Mouse (Mus musculus) heart, embryonic 14.5 days (tissue): ENCODE data around the gene Eya4. TPM values are rescaled to one million over a fixed set of nuclear protein-coding genes. Genes with fewer than 3 reads are reported as not detected.
A peak's percentile ranks its signal among the peaks of the same experiment; 100 is the strongest.

Experiments
- ATAC-seq: fragments of 200-750 bp; cut with Nextera tagmentation; 2 replicates; pipeline ENCODE4 v1.8.0; 2017; ENCODE audit warnings: low read depth, moderate TSS enrichment; ENCODE audit not compliant: insufficient number of reproducible peaks, insufficient read depth, low FRiP score
- H3K27ac ChIP-seq, 2 experiments: fragments of 200-500 bp in 1 of 2; fragments of 300-500 bp in 1 of 2; sonication (generic) in 1 of 2; replicated peaks in 1 of 2; 2 replicates each; pipeline ENCODE4 v1.5.1; 2012 to 2014; ENCODE audit warnings: low read depth in 2 of 2, low read length in 2 of 2, control low read depth in 1 of 2, mild to moderate bottlenecking in 1 of 2, mixed read lengths in 1 of 2; ENCODE audit not compliant: control insufficient read depth in 1 of 2, insufficient read depth in 1 of 2
- H3K27me3 ChIP-seq: fragments of 300-500 bp; sonication (generic); 2 replicates; pipeline ENCODE4 v1.6.1; 2014; ENCODE audit warnings: mild to moderate bottlenecking, low read length, control low read depth; ENCODE audit not compliant: control insufficient read depth, insufficient read depth
- H3K36me3 ChIP-seq: fragments of 300-500 bp; sonication (generic); 2 replicates; pipeline ENCODE4 v1.6.1; 2014; ENCODE audit warnings: mild to moderate bottlenecking, control low read depth, low read length, mixed read lengths; ENCODE audit not compliant: control insufficient read depth, insufficient read depth
- H3K4me1 ChIP-seq, 2 experiments: fragments of 200-500 bp in 1 of 2; fragments of 300-500 bp in 1 of 2; sonication (generic) in 1 of 2; 2 replicates each; pipeline ENCODE4 v1.6.1; 2012 to 2014; ENCODE audit warnings: low read length in 2 of 2, control low read depth in 1 of 2, mixed read lengths in 1 of 2; ENCODE audit not compliant: control insufficient read depth in 2 of 2, insufficient read depth in 2 of 2
- H3K4me2 ChIP-seq: fragments of 300-500 bp; sonication (generic); 2 replicates; pipeline ENCODE4 v1.6.1; 2014; ENCODE audit warnings: mild to moderate bottlenecking, low read length
- H3K4me3 ChIP-seq, 2 experiments: fragments of 200-500 bp in 1 of 2; fragments of 300-500 bp in 1 of 2; sonication (generic) in 1 of 2; 2 replicates each; pipeline ENCODE4 v1.5.1; 2012 to 2014; ENCODE audit warnings: low read length in 2 of 2, mild to moderate bottlenecking in 2 of 2, control low read depth in 1 of 2, low read depth in 1 of 2, moderate library complexity in 1 of 2; ENCODE audit not compliant: control insufficient read depth in 1 of 2, insufficient read depth in 1 of 2
- H3K9ac ChIP-seq: fragments of 300-500 bp; sonication (generic); 2 replicates; pipeline ENCODE4 v1.6.1; 2014; ENCODE audit warnings: mild to moderate bottlenecking, low read length
- H3K9me3 ChIP-seq: fragments of 300-500 bp; sonication (generic); 2 replicates; pipeline ENCODE4 v1.6.1; 2016; ENCODE audit warnings: low read length, control low read depth; ENCODE audit not compliant: control insufficient read depth
- WGBS: fragments of 180-500 bp; shearing (Covaris S2); extraction: QIAGEN DNeasy Blood & Tissue Kit; methylation state at CpG from one replicate; pipeline ENCODE4 v1.1.7; 2014; 5-methylcytosine and 5-hydroxymethylcytosine counted together
- polyA plus RNA-seq: library from polyadenylated mRNA; unstranded; fragments of >200 nt; fragmentation: Nextera tagmentation; extraction: Ambion mirVana; gene quantifications from 2 replicates; pipeline ENCODE4 v1.2.1, GENCODE M21; 2014

The Eya4 gene
- polyA plus RNA-seq, 1 experiment from 2014 or later = 0.96 TPM

DNA sequence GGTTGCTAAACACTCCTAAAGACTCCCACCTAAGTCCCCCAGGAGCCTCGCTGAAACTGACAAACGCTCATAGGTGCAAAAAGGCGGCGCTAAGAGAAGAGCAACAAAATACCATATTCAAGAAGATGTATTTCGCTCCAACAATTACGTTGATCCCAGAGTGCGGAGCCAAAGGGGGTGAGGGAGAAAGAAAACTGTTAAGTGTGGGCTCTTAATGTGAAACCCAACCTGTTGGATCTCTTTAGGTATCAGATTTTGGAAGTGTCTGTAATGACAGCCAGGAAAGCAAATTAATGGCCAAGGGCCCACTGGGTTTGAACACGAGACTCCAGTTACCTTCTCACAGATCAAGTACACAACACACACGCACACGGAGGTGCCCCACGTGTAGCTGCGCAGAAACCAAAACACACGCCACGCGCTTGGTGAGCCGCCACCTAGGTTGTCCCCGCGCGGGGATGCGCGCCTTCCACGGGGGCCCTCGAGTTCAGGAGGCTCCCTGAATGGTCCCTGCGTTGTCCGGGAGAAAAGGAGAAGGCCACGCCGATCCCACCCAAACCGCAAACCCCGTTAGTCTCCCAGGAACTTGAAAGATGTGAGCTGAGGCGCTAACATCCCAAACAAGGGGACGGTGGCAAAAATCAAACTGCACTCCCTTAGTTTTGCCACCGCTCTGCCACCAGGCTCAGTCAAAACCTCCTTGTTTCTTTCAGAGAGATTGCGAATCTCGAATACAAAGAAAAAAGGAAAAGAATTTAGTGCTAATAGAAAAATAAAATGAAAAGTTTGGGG, 2.3 kb downstream of the Eya4 start:
- no peak overlapping the region for H3K27ac ChIP-seq
- peak overlapping the region; percentile 67 for H3K9ac ChIP-seq
- peak overlapping the region; percentile 94 for H3K4me2 ChIP-seq
- no peak for ATAC-seq
- no peaks in the 10 kb centered on the region for H3K36me3 ChIP-seq
- H3K27me3 ChIP-seq = peaks cover 30% of the 10 kb centered on the region
- H3K4me3 ChIP-seq = peak overlapping the region; percentile 65 to 67
- peaks cover 2 to 11% of the 10 kb centered on the region in 2 experiments for H3K4me1 ChIP-seq
- no peaks in the 10 kb centered on the region for H3K9me3 ChIP-seq
- WGBS = 2% methylated on average over 34 of the region's 34 CpGs

DNA sequence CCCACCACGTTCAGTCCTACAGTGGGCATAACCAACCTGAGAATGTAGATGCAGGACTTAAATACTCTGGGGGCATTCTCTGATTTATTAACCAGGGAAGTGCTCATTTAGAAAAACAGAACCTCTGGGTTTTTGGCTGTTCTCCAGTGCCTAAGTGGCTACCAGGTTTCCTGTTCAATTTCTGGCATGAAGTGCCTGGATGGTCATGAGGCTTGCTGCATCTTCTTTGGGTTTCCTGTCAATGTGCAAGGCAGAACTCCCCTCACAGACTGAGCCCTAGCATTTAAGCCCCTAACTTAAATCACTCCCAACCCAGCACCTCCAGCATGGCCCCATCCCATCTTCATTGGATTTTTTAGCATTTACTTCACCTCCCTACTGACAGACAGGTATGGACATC, 13.3 kb downstream of the Eya4 start:
- H3K36me3 ChIP-seq = no peaks in the 10 kb centered on the region
- no peak overlapping the region for H3K27ac ChIP-seq
- H3K4me1 ChIP-seq = no peaks in the 10 kb centered on the region
- ATAC-seq = no peak
- H3K27me3 ChIP-seq = no peaks in the 10 kb centered on the region
- H3K4me2 ChIP-seq = no peak overlapping the region
- H3K9ac ChIP-seq = no peak overlapping the region
- no peak overlapping the region for H3K4me3 ChIP-seq
- 76% methylated on average over 1 of the region's 1 CpGs for WGBS
- H3K9me3 ChIP-seq = no peaks in the 10 kb centered on the region

DNA sequence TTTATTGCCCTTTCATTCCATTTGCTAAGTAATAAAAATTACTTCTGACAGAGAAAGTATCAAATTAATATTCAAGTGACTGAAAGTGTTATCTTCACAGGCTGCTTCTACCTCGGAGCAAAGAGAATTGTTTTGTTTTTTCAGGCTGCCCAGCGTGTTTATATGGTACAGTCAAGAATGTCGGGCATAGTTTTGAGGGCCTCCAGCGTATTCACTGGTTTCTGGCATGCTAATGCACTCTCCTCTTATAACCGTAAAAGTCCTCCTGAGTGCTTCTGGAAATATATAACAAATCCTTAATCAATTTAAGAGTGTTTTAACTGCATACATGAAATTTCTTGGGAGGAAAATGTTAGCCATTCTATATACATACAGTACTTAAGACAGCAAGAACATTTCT, 17.8 kb downstream of the Eya4 start:
- Histone ChIP-seq H3K27me3 (no peaks in the 10 kb centered on the region), H3K4me2 (no peak overlapping the region), H3K36me3 (no peaks in the 10 kb centered on the region), H3K9ac (no peak overlapping the region), H3K27ac (no peak overlapping the region), H3K9me3 (no peaks in the 10 kb centered on the region), H3K4me1 (no peaks in the 10 kb centered on the region), H3K4me3 (no peak overlapping the region)
- ATAC-seq = no peak
- 58% methylated on average over 5 of the region's 5 CpGs for WGBS

DNA sequence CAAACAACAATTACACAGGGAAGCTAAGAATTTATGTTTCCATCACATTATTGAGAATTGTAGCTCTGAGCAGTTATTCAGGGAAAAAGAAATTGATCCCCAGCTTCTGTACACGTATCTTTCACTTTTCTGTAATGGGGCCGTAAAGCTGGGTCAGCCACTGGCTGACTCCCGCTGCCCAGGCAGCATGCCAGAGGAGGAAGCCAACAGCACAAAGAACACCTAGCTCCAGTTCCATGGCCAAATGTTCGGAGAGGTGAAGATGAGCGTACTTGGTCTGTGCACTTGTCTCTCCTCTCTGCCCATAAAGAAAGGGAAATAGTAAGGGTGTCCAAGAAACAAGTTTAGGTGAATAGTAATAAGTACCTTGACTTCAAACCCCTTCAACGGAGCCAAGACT, 22.9 kb downstream of the Eya4 start:
- H3K27ac ChIP-seq = no peak overlapping the region
- ATAC-seq = no peak
- no peak overlapping the region for H3K4me2 ChIP-seq
- H3K27me3 ChIP-seq = no peaks in the 10 kb centered on the region
- no peak overlapping the region for H3K9ac ChIP-seq
- H3K4me1 ChIP-seq = no peaks in the 10 kb centered on the region
- WGBS = 86% methylated on average over 6 of the region's 6 CpGs
- no peaks in the 10 kb centered on the region for H3K9me3 ChIP-seq
- no peak overlapping the region for H3K4me3 ChIP-seq
- H3K36me3 ChIP-seq = no peaks in the 10 kb centered on the region

DNA sequence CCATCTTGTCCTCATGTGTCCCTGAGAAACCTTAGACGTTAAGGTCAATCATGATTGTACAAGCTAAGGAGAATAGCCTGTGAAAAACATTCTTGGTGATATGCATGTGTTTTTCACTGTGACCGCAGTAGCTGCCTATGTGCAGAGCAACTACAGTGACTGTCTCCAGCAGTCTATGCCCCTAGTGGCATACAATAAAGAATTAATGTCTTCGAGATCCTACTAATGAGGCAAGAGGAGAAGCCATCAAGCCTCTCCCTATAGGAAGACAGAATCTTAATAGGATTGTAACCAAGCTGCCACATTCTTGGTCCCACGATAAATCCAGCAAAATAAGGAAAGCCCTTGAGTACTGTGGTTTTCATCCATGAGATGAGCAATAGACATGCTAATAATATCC, 28.3 kb downstream of the Eya4 start:
- H3K4me2 ChIP-seq = no peak overlapping the region
- H3K4me3 ChIP-seq = no peak overlapping the region
- H3K27ac ChIP-seq = no peak overlapping the region
- H3K4me1 ChIP-seq = no peaks in the 10 kb centered on the region
- no peak for ATAC-seq
- no peaks in the 10 kb centered on the region for H3K36me3 ChIP-seq
- no peak overlapping the region for H3K9ac ChIP-seq
- 80% methylated on average over 4 of the region's 4 CpGs for WGBS
- H3K9me3 ChIP-seq = no peaks in the 10 kb centered on the region
- H3K27me3 ChIP-seq = no peaks in the 10 kb centered on the region

DNA sequence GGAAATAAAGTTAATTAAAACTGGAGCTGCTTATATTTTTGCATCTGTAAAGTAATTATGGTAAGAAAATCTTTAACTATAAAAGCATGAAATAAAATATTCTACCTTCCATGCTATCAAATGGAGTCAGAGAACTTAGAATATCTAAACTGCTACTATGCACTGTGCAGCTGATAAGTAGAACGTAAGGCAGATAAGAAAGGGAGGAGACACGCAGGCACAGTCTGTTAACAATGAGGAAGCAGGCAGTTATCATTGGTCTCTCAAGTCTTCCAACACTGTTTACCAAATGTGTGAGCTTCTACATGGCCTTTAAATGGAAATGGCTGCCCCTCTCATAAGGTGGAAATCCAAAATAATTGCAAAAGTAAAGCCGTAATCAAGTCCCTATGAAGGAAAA, 55.0 kb downstream of the Eya4 start:
- no peak overlapping the region for H3K27ac ChIP-seq
- H3K9me3 ChIP-seq = no peaks in the 10 kb centered on the region
- H3K4me2 ChIP-seq = no peak overlapping the region
- no peak overlapping the region for H3K4me3 ChIP-seq
- ATAC-seq = no peak
- H3K36me3 ChIP-seq = no peaks in the 10 kb centered on the region
- no peaks in the 10 kb centered on the region for H3K4me1 ChIP-seq
- no peaks in the 10 kb centered on the region for H3K27me3 ChIP-seq
- H3K9ac ChIP-seq = no peak overlapping the region
- 30% methylated on average over 3 of the region's 3 CpGs for WGBS

DNA sequence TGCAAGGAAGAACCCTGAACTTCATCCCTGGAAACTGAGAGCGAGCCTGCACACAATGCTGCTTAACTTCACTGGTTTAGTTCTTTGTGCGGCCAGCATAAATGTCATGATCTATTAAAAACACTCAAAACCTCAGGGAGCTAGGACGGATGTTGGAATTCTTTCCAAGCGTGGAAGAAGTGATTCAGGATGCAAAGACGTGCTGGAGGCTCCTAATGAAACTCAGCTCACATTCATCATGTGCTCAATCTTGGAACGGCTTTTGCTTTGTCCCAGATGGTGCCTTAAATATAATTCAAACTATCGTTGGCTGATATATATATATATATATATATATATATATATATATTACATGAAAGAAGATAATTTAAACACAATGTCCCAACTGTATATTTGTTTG, 58.1 kb downstream of the Eya4 start:
- Histone ChIP-seq H3K9ac (no peak overlapping the region), H3K4me3 (no peak overlapping the region), H3K27ac (no peak overlapping the region), H3K4me1 (no peaks in the 10 kb centered on the region), H3K27me3 (no peaks in the 10 kb centered on the region), H3K36me3 (no peaks in the 10 kb centered on the region), H3K9me3 (no peaks in the 10 kb centered on the region), H3K4me2 (no peak overlapping the region)
- ATAC-seq = no peak
- 82% methylated on average over 7 of the region's 7 CpGs for WGBS

DNA sequence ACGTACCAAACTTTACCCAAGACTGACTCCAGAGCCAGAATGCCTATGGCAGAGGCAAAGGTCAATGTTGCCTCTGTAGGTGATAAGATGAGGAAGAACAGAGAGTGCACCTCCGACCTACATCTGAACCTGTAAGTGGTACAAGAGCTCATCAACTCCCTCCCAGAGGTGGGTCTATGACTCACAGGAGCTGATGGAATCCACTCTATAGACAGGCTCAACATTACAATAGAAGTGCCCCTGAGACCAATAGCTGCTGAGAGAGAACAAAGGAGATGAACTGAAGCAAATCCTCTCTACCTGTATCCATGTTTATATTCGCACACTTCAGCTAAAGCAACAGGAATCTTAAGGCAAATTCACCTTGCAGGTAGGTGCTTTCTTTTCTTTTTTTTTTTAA, 73.2 kb downstream of the Eya4 start:
- Histone ChIP-seq H3K9ac (no peak overlapping the region), H3K27ac (no peak overlapping the region), H3K4me3 (no peak overlapping the region), H3K4me2 (no peak overlapping the region), H3K9me3 (no peaks in the 10 kb centered on the region), H3K4me1 (no peaks in the 10 kb centered on the region), H3K27me3 (no peaks in the 10 kb centered on the region), H3K36me3 (no peaks in the 10 kb centered on the region)
- 77% methylated on average over 3 of the region's 3 CpGs for WGBS
- no peak for ATAC-seq
